Mouse (Mus musculus) lung, adult 2 months (tissue): ENCODE measurements around the gene Bcl2l12.

Experiments used
- CTCF ChIP-seq: fragments of 200-500 bp; IDR thresholded peaks from 2 replicates; pipeline ENCODE4 v1.5.1; 2011; ENCODE audit warnings: mild to moderate bottlenecking, low read length, control low read depth; ENCODE audit not compliant: insufficient read depth
- POLR2A ChIP-seq: fragments of 200-500 bp; IDR thresholded peaks from 2 replicates; pipeline ENCODE4 v1.6.1; 2011; ENCODE audit warnings: low read depth, mild to moderate bottlenecking, control low read depth, low read length, borderline replicate concordance; ENCODE audit errors: extremely low read depth

- TF ChIP-seq POLR2A = no peak
- TF ChIP-seq CTCF = no peak
These were observed 14.3 kb downstream of the Bcl2l12 start for GRCm38 (mm10) chr7:44983944-44984832.
